Mouse (Mus musculus) ES-Bruce4 (cell line): ENCODE measurements around the gene Noxo1.

Experiments used
- CTCF ChIP-seq: IDR thresholded peaks from one replicate; pipeline ENCODE4 v1.8.1; 2011; ENCODE audit warnings: low read depth, low read length
- EP300 ChIP-seq: IDR thresholded peaks from 2 replicates; pipeline ENCODE4 v1.6.1; 2011; ENCODE audit warnings: low read depth, low read length; ENCODE audit not compliant: insufficient read depth
- POLR2A ChIP-seq: IDR thresholded peaks from one replicate; pipeline ENCODE4 v1.8.1; 2011; ENCODE audit warnings: low read length; ENCODE audit not compliant: insufficient read depth

GRCm38 (mm10) chr17:24723122-24723880, 27.3 kb downstream of the Noxo1 start:
- TF ChIP-seq CTCF (no peak), POLR2A (no peak), EP300 (no peak)
